Mouse (Mus musculus) macrophage (primary cell): Measurements from ENCODE around the gene Kif19a. TPM values are rescaled to one million over a fixed set of nuclear protein-coding genes. Genes with fewer than 3 reads are reported as not detected.

Experiments used
- H3K27ac ChIP-seq: fragments of 350-480 bp; formaldehyde crosslinking; 2 replicates; pipeline ENCODE4 v1.9.0; 2021
- H3K36me3 ChIP-seq: fragments of 350-480 bp; formaldehyde crosslinking; 2 replicates; pipeline ENCODE4 v1.9.0; 2021; ENCODE audit errors: inconsistent target
- H3K4me3 ChIP-seq: fragments of 350-480 bp; formaldehyde crosslinking; 2 replicates; pipeline ENCODE4 v1.9.0; 2021; ENCODE audit errors: inconsistent target
- H3K79me2 ChIP-seq: fragments of 350-480 bp; formaldehyde crosslinking; 2 replicates; pipeline ENCODE4 v1.9.0; 2021; ENCODE audit errors: inconsistent target
- WGBS: methylation state at CpG from one replicate; pipeline ENCODE4 v1.1.7; 2026; ENCODE audit warnings: inconsistent platforms; ENCODE audit not compliant: missing documents; 5-methylcytosine and 5-hydroxymethylcytosine counted together
- polyA plus RNA-seq: library from polyadenylated mRNA; stranded (reverse); fragments of 250-400 nt; gene quantifications from 3 replicates; pipeline ENCODE4 v1.2.4, GENCODE M21; 2018; ENCODE audit warnings: inconsistent platforms

Kif19a gene
- polyA plus RNA-seq, 1 experiment from 2014 or later: 1.9 TPM

GRCm38 (mm10) chr11:114791351-114791889 lies 26.2 kb downstream of the Kif19a start:
- Histone ChIP-seq H3K27ac (no peak overlapping the region), H3K36me3 (no peaks in the 10 kb centered on the region), H3K4me3 (no peak overlapping the region), H3K79me2 (no peaks in the 10 kb centered on the region)
- 6% methylated on average over 50 of the region's 50 CpGs for WGBS

GRCm38 (mm10) chr11:114791891-114792411 lies 26.8 kb downstream of the Kif19a start:
- H3K79me2 ChIP-seq: no peaks in the 10 kb centered on the region
- no peak overlapping the region for H3K4me3 ChIP-seq
- H3K27ac ChIP-seq: no peak overlapping the region
- WGBS: 2% methylated on average over 49 of the region's 59 CpGs
- no peaks in the 10 kb centered on the region for H3K36me3 ChIP-seq

GRCm38 (mm10) chr11:114792931-114793494 lies 27.8 kb downstream of the Kif19a start:
- 30% methylated on average over 5 of the region's 5 CpGs for WGBS
- Histone ChIP-seq H3K27ac (no peak overlapping the region), H3K36me3 (no peaks in the 10 kb centered on the region), H3K4me3 (no peak overlapping the region), H3K79me2 (no peaks in the 10 kb centered on the region)

GRCm38 (mm10) chr11:114793868-114794545 lies 28.8 kb downstream of the Kif19a start:
- Histone ChIP-seq H3K4me3 (no peak overlapping the region), H3K27ac (no peak overlapping the region), H3K79me2 (no peaks in the 10 kb centered on the region), H3K36me3 (no peaks in the 10 kb centered on the region)
- WGBS: 78% methylated on average over 19 of the region's 19 CpGs

- WGBS: 84% methylated on average over 4 of the region's 4 CpGs
Observed at GRCm38 (mm10) chr11:114794691-114795090, 29.5 kb downstream of the Kif19a start.

GRCm38 (mm10) chr11:114795231-114795746 lies 30.1 kb downstream of the Kif19a start:
- H3K36me3 ChIP-seq: no peaks in the 10 kb centered on the region
- no peaks in the 10 kb centered on the region for H3K79me2 ChIP-seq
- H3K4me3 ChIP-seq: no peak overlapping the region
- WGBS: 2% methylated on average over 7 of the region's 7 CpGs
- H3K27ac ChIP-seq: no peak overlapping the region

More at GRCm38 (mm10) chr11:114794691-114795090, 29.5 kb downstream of the Kif19a start:
- no peaks in the 10 kb centered on the region for H3K36me3 ChIP-seq
- H3K4me3 ChIP-seq: no peak overlapping the region
- H3K79me2 ChIP-seq: no peaks in the 10 kb centered on the region
- no peak overlapping the region for H3K27ac ChIP-seq

GRCm38 (mm10) chr11:114795848-114796322 lies 30.7 kb downstream of the Kif19a start, which contains the start of gene Btbd17:
Btbd17 (minus strand) TSS chr11:114795945.
- H3K79me2 ChIP-seq: no peaks in the 10 kb centered on the region

GRCm38 (mm10) chr11:114797176-114797575 lies 32.0 kb downstream of the Kif19a start:
- WGBS: 90% methylated on average over 7 of the region's 7 CpGs
- Histone ChIP-seq H3K79me2 (no peaks in the 10 kb centered on the region), H3K27ac (no peak overlapping the region)

More at GRCm38 (mm10) chr11:114795848-114796322, 30.7 kb downstream of the Kif19a start, which contains the start of gene Btbd17:
- Histone ChIP-seq H3K36me3 (no peaks in the 10 kb centered on the region), H3K4me3 (no peak within 1 kb of the TSS), H3K27ac (no peak within 1 kb of the TSS)
- 49% methylated on average over 4 of the region's 4 CpGs for WGBS

GRCm38 (mm10) chr11:114797981-114798380 lies 32.8 kb downstream of the Kif19a start:
- 85% methylated on average over 3 of the region's 3 CpGs for WGBS
- Histone ChIP-seq H3K27ac (no peak overlapping the region), H3K79me2 (no peaks in the 10 kb centered on the region), H3K4me3 (no peak overlapping the region), H3K36me3 (no peaks in the 10 kb centered on the region)

More at GRCm38 (mm10) chr11:114797176-114797575, 32.0 kb downstream of the Kif19a start:
- Histone ChIP-seq H3K36me3 (no peaks in the 10 kb centered on the region), H3K4me3 (no peak overlapping the region)

GRCm38 (mm10) chr11:114798624-114799023 lies 33.4 kb downstream of the Kif19a start, which contains the start of gene Gpr142:
Gpr142 (plus strand) TSS chr11:114798924.
- H3K36me3 ChIP-seq: no peaks in the 10 kb centered on the region
- 94% methylated on average over 3 of the region's 3 CpGs for WGBS
- no peak within 1 kb of the TSS for H3K4me3 ChIP-seq

GRCm38 (mm10) chr11:114801906-114802305 lies 36.7 kb downstream of the Kif19a start:
- Histone ChIP-seq H3K4me3 (no peak overlapping the region), H3K27ac (no peak overlapping the region), H3K79me2 (no peaks in the 10 kb centered on the region), H3K36me3 (no peaks in the 10 kb centered on the region)
- WGBS: 92% methylated on average over 1 of the region's 1 CpGs

More at GRCm38 (mm10) chr11:114798624-114799023, 33.4 kb downstream of the Kif19a start, which contains the start of gene Gpr142:
- H3K27ac ChIP-seq: no peak within 1 kb of the TSS
- H3K79me2 ChIP-seq: no peaks in the 10 kb centered on the region

GRCm38 (mm10) chr11:114802540-114803267 lies 37.5 kb downstream of the Kif19a start:
- H3K27ac ChIP-seq: no peak overlapping the region
- no peaks in the 10 kb centered on the region for H3K79me2 ChIP-seq
- no peaks in the 10 kb centered on the region for H3K36me3 ChIP-seq
- no peak overlapping the region for H3K4me3 ChIP-seq
- 87% methylated on average over 15 of the region's 15 CpGs for WGBS

GRCm38 (mm10) chr11:114803990-114804389 lies 38.8 kb downstream of the Kif19a start:
- H3K79me2 ChIP-seq: no peaks in the 10 kb centered on the region
- no peaks in the 10 kb centered on the region for H3K36me3 ChIP-seq
- H3K4me3 ChIP-seq: no peak overlapping the region
- H3K27ac ChIP-seq: no peak overlapping the region
- WGBS: 92% methylated on average over 8 of the region's 8 CpGs

GRCm38 (mm10) chr11:114807025-114807424 lies 41.8 kb downstream of the Kif19a start:
- Histone ChIP-seq H3K79me2 (no peaks in the 10 kb centered on the region), H3K4me3 (no peak overlapping the region), H3K27ac (no peak overlapping the region), H3K36me3 (no peaks in the 10 kb centered on the region)
- 94% methylated on average over 2 of the region's 2 CpGs for WGBS
